Mouse (Mus musculus): ENCODE data around the gene Slc6a19.

Gene Slc6a19

GRCm38 (mm10) chr13:73660163-73660695 lies 44.4 kb downstream of the Slc6a19 start:
- no peak for DNase-seq (ENCODE audit: low read depth, low spot score)

- DNase-seq (ENCODE audit: low read depth, low spot score) = no peak
Observed at GRCm38 (mm10) chr13:73658953-73659352, 45.7 kb downstream of the Slc6a19 start.

GRCm38 (mm10) chr13:73654976-73655375 lies 49.7 kb downstream of the Slc6a19 start:
- DNase-seq (ENCODE audit: low read depth, low spot score) = no peak

GRCm38 (mm10) chr13:73653266-73653665 lies 51.4 kb downstream of the Slc6a19 start:
- no peak for DNase-seq (ENCODE audit: low read depth, low spot score)

GRCm38 (mm10) chr13:73646397-73647087 lies 58.1 kb downstream of the Slc6a19 start:
- DNase-seq (ENCODE audit: low read depth, low spot score) = peak; percentile 62

GRCm38 (mm10) chr13:73641296-73641695 lies 63.4 kb downstream of the Slc6a19 start:
- no peak for DNase-seq (ENCODE audit: low read depth, low spot score)

- DNase-seq (ENCODE audit: low read depth, low spot score) = no peak
Observed at GRCm38 (mm10) chr13:73637826-73638225, 66.8 kb downstream of the Slc6a19 start.

- no peak for DNase-seq (ENCODE audit: low read depth, low spot score)
Observed at GRCm38 (mm10) chr13:73631837-73632236, 72.8 kb downstream of the Slc6a19 start.
